Mouse (Mus musculus): ENCODE measurements around the gene Cypt2. TPM values are rescaled to one million over a fixed set of nuclear protein-coding genes. Genes with fewer than 3 reads are reported as not detected.

Gene Cypt2
- not detected for total RNA-seq (2023)

DNA sequence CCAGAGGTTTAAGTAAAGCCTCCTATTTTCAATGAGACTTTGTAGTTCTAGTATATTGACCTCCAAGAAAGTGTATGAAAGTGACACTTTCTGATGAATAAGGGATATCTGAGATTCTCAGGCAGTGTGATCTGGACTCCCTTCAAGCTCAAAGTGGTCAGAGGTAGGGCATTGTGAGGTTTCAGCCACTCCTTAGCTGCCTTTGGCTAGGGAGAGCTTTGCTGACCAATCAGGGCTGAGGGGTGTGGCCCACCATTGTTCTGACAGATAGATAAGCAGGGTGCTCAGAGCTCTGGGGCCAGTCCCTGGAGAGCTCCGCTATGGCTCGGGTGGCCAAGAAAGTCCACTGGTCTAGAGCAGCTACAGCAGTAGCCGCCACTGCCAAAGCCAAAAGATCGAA lies at the start of gene Cypt2:
Gene Cypt2, plus strand, starts transcription at position 301 of the 400 bp plus-strand sequence.

